Mouse (Mus musculus) heart, adult 10 weeks (tissue): ENCODE data around the gene Amfr. TPM values are rescaled to one million over a fixed set of nuclear protein-coding genes. Genes with fewer than 3 reads are reported as not detected.

Experiments
- polyA plus RNA-seq: library from polyadenylated mRNA; stranded (reverse); fragments of 350-450 nt; fragmentation: Illumina TruSeq; extraction: RNeasy Lipid Tissue Mini Kit (QIAGEN cat#74804); gene quantifications from one replicate; pipeline ENCODE4 v1.2.3, GENCODE M21; 2014; ENCODE audit warnings: low read depth, low replicate concordance

The Amfr gene
- 89.5 TPM for polyA plus RNA-seq

DNA sequence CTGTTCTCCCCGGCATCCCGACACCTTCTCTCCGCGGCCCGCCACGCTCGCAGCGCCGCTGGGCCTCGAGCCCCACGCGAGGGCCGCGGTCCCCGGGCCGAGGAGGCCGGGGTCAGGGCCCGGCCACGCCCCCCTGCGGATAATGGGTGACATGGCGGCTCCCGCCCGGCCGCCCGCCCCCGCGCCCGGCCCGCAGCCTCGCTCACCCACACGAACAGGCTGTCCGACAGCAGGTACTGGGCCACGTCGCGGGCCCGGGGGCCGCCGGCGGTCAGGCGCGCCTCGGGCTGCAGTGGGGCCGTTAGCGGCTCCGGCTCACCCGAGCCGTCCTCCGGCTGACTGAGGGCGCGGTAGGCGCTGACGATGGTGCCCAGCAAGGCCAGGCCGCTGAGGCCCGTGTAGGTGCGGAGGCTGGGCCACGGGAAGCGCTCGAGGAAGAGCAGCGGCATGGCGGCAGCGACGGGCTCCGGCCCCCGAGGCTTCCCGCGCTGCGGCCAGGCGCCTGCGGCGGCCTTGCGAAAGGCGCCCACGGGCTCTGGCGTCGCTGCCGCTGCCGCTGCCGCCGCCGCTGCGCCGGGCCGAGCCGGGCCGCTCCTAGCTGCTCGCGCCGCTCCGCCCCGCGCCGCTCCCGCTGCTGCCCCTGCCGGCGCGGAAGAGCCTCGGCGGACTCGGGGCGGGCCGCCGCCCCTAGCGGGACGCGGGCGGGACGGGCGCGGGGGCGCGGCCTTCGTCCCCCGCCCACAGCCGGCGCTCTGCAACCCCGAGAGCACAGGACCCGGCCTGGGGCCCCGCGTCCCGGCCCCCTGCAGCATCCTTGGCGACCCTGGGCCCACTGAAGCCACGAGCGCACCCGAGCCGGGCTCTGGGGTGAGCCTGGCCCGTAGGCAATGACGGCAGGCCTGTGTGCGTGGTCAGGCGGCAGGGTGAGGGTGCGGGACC, at the start of gene Amfr:
Gene Amfr, minus strand, starts transcription at position 830 of the 939 bp plus-strand sequence.

DNA sequence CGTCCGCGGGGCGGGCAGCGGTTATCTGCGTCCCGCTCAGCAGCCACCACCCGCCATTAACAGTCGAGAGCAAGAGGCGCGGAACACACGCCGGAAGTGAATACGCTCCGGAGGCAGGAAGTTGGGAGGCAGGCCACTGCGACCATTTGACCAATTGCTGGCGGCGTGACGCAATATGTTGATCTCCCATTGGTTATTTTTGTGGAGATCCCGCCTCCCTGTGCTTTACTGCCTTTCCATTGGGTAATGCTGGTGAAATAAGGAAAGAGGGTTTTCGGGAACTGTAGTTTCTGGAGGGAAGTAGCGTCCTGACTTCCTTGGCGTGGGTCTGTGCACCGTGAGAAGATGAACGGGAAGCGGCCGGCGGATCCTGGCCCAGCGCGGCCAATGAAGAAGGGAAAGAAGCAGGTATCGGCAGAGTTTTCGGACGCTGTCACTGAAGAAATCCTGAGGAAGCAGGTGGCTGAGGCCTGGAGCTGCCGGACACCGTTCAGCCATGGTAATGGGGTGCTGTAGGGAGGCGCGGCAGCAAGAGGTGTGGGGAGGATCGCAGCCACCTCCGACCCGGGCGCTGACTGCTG, 24.4 kb upstream of the Amfr start, which contains the start of the genes Nudt21 and Ogfod1:
Gene Nudt21, minus strand, starts transcription at position 88 of the 581 bp plus-strand sequence.
Gene Ogfod1, plus strand, starts transcription at position 255 of the 581 bp plus-strand sequence.

Other genes starting within 250 kb of the Amfr start
- 29.0 TPM for gene Gnao1, start 202.9 kb downstream of the Amfr start, polyA plus RNA-seq
- 21.4 TPM for gene Nudt21, start 24.2 kb upstream of the Amfr start, polyA plus RNA-seq
- 17.9 TPM for gene Ogfod1, start 24.4 kb upstream of the Amfr start, polyA plus RNA-seq
- gene Bbs2, start 86.1 kb upstream of the Amfr start, polyA plus RNA-seq, result 18.9 TPM
- gene Mt4, start 124.4 kb upstream of the Amfr start, polyA plus RNA-seq, result not detected
- gene Mt3, start 139.8 kb upstream of the Amfr start, polyA plus RNA-seq, result 8.0 TPM
- 100 TPM for gene Mt2, start 159.8 kb upstream of the Amfr start, polyA plus RNA-seq
- gene Mt1, start 166.2 kb upstream of the Amfr start, polyA plus RNA-seq, result 405 TPM
- 17.2 TPM for gene Nup93, start 201.7 kb upstream of the Amfr start, polyA plus RNA-seq